Mouse (Mus musculus): ENCODE data around the gene Cpne6.

Gene Cpne6

GRCm38 (mm10) chr14:55510125-55510731 is at the start of gene Cpne6:
TSS of gene Cpne6 (plus strand) at chr14:55510445.
- DNase-seq (ENCODE audit: low spot score): no peak

- no peak for DNase-seq (ENCODE audit: low spot score)
These were observed 48.5 kb upstream of the Cpne6 start for GRCm38 (mm10) chr14:55461757-55462156.

GRCm38 (mm10) chr14:55466481-55466880 is 43.8 kb upstream of the Cpne6 start:
- no peak for DNase-seq (ENCODE audit: low spot score)

- DNase-seq (ENCODE audit: low spot score): no peak
These were observed 43.1 kb upstream of the Cpne6 start for GRCm38 (mm10) chr14:55467108-55467507.

GRCm38 (mm10) chr14:55468301-55468741 is 41.9 kb upstream of the Cpne6 start:
- no peak for DNase-seq (ENCODE audit: low spot score)

DNA sequence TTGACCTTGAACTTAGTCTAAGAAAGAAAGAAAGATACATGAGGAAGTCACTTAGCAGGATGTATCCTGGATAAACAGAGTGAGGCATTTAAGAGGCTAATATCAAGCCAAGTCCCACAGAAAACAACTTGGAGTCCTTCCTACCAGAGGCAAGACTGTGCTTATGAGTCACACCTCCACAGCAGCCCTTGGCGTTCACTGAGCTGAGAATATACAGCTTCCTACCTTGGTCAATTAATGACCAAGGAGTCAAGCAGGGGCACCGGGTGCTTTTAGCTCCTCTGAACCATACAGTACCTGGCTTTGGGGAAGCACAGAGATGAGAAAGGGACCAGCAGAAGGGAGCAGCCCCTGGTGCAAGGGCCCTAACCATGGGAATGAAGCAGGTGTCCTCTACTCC is 41.2 kb upstream of the Cpne6 start:
- no peak for DNase-seq (ENCODE audit: low spot score)

DNA sequence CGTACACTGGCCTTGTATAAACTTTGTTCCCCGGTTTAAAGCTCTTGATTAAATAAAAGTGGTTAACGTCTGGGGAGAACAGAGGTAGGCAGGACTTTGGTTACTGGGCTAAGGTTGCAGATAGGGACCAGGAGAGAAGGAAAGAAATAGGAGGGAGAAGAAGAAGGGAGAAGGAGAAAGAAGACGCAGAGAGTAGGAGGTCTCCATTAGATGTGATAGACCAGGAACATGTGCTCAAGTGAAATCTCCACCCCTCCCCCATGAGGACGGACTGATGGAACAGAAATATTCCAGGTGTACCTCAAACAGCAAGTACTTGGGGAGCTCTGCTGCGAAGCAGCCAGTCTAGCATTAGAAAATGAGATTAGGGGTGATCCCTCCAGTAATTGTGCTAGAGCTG is 40.4 kb upstream of the Cpne6 start:
- no peak for DNase-seq (ENCODE audit: low spot score)

GRCm38 (mm10) chr14:55470806-55471205 is 39.4 kb upstream of the Cpne6 start:
- DNase-seq (ENCODE audit: low spot score): no peak

GRCm38 (mm10) chr14:55475654-55476053 is 34.6 kb upstream of the Cpne6 start:
- no peak for DNase-seq (ENCODE audit: low spot score)

DNA sequence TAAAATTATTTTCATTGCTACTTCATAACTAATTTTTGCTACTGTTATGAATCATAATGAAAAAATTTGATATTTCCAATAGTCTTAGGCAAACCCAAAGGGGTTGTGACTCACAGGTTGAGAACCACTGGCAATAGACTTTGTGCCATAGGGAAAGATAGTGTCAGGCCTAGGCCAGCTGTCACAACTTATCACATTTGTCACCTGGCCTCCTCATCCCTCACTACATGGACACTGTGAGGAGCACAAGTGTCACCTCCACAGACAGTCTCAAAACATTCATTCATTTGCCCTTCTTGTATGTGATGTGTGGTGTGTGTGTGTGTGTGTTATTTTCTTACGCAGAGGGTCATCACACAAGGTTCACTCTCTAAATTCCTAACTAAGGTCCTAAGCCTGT is 32.8 kb upstream of the Cpne6 start:
- no peak for DNase-seq (ENCODE audit: low spot score)

DNA sequence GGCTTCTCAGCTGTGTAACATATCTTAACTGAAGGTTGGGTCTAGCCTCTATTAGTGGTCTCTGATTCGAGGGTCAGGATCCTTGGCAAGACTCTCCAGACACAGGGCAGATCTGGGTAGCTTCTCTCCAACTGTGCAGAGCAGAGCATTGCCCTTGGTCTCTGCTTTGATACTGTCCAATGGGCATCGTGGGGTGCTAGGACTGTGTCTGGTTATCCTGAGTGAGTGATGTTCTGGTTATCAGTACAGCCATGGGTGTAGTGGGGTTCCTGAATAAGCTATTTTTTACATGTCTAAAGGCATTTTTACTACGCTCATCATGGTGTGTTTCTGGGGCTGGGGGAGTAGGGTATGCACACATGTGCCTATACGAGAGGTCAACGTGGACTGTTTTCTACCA is 32.4 kb upstream of the Cpne6 start:
- DNase-seq (ENCODE audit: low spot score): no peak

DNA sequence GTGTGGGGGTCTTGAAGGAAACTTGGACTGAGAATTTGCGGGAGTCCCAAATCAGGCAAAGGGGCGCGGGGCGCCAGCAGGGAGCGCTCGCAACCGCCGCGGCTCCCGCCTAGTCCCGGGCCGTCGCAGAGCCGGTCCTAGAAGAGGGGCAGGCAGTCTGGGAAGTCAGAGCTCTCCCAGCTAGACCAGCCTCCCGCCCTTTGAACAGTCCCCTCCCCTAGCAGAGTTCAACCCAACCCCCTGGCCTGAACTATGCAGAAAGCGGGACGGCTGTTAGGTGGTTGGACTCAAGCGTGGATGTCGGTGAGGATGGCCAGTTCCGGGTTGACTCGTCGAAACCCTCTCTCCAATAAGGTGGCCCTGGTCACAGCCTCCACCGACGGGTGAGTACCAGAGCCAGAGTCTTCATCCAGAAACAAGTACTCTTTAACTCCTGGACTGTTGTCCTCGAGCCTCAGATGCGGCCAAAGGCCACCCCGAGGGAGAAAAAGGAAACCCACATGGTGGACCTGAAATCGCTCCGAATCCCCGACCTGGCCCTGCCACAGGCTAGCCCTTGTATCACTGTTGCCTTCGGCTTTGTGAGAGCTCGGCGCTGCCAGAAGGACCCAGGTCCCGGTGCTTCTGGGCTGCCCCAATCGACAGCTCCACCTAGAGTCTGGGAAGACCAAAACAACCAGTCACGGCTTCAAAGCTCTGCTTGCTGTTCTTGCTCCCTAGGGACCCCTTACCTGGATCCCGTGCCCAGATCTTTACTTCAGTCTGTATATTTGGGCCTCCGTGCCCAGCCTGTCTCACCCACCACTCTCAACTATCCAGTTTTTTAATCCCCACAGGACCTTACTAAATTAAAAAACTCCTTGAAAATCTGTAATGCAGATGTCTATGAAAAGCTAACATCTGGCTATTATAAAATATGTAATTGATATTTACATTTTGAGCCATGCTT is 31.3 kb upstream of the Cpne6 start, which contains the start of gene Dhrs4:
Gene Dhrs4 (plus strand): TSS at position 108 of the 949 bp plus-strand sequence.
- peak; percentile 86 for DNase-seq (ENCODE audit: low spot score)

- no peak for DNase-seq (ENCODE audit: low spot score)
These were observed 30.6 kb upstream of the Cpne6 start for GRCm38 (mm10) chr14:55479629-55480028.

GRCm38 (mm10) chr14:55484430-55485085 is 25.7 kb upstream of the Cpne6 start:
- no peak for DNase-seq (ENCODE audit: low spot score)

GRCm38 (mm10) chr14:55486836-55487235 is 23.4 kb upstream of the Cpne6 start:
- no peak for DNase-seq (ENCODE audit: low spot score)

DNA sequence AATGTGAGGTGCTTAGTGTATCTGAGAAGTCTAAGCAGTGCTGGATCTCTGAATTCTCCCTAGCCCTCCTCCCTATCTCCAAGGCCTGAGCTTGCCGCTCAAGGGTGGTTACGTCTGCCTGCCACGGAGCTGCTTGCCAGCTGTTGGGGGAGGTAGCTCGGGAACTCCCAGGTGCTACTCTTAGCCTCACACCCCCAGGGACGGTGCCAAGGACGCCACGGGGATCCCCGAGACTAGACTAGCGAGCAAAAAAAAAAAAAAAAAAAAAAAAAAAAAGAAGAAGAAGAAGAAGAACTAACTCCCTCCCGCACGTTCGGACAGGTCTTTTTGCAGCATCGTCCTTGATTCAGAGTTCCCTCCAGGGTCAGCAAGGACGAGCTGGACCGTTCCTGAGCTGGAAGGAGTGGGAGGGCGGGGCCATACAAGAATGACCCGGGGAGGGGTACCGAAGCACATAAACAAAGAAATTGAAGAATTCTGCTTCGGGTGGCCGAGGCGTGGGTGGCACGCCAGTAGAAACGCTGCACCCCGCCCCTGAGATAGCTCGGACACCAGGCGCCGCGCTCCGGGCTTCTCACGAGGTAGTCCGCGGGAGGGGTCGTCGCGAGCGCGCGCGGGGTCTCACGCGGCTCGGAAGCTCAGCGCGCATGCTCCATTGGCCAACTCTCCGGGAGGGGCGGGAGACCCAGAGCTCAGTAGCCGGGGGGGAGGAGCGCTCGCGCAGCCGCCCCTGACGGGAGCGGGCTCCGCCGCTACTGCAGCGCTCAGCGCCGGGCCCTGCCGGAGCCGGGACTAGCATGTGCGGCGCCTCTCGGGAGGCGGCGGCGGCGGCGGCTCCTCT is 19.7 kb upstream of the Cpne6 start, which contains the start of gene Carmil3:
Gene Carmil3 (plus strand): TSS at position 291 of the 841 bp plus-strand sequence.
- DNase-seq (ENCODE audit: low spot score): peak; percentile 43

DNA sequence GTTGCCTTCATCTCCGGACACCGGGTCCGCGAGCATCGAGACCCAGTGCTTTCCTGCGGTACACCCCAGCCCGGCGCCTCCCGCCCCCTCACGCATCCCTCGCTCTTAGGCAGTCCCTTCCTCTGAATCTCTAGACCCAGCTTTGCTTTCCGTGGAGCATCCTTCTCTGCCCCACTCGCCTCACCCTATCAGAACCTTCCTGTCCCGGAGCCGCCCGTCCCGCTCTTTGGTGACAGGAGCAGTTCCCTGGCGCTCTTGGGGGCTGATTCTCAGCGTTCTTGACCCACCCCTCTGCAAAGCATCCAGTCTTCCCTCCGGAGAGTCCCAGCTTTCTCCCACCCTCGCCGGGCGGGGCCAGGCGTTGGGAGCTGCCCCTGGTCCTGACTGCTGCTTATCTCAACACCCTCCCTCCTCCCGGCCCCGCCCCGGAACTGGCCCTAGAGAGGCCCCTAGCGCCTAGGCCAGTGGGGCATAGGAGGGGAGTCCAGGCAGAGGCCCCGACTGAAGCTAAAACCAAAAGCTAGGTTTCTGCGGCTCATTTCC is 18.9 kb upstream of the Cpne6 start:
- DNase-seq (ENCODE audit: low spot score): peak; percentile 38

GRCm38 (mm10) chr14:55492103-55492502 is 18.1 kb upstream of the Cpne6 start:
- DNase-seq (ENCODE audit: low spot score): no peak

- DNase-seq (ENCODE audit: low spot score): no peak
These were observed 14.6 kb upstream of the Cpne6 start for GRCm38 (mm10) chr14:55495509-55496240.

- DNase-seq (ENCODE audit: low spot score): no peak
These were observed 13.3 kb upstream of the Cpne6 start for GRCm38 (mm10) chr14:55496761-55497448.
